Mouse (Mus musculus) liver, embryonic 11.5 days (tissue): ENCODE data around the gene Nrxn1. TPM values are rescaled to one million over a fixed set of nuclear protein-coding genes. Genes with fewer than 3 reads are reported as not detected.

ENCODE experiments used
- ATAC-seq: fragments of 200-750 bp; cut with Nextera tagmentation; replicated peaks from 2 replicates; pipeline ENCODE4 v1.8.0; 2017; ENCODE audit warnings: moderate number of reproducible peaks, mild to moderate bottlenecking, moderate TSS enrichment, moderate library complexity; ENCODE audit not compliant: low FRiP score
- DNase-seq: peaks from one replicate; pipeline ENCODE4 v3.0.0-alpha.2; 2017; ENCODE audit warnings: low spot score
- H3K27ac ChIP-seq: fragments of 300-500 bp; sonication (generic); 2 replicates; pipeline ENCODE4 v1.5.1; 2014; ENCODE audit warnings: mild to moderate bottlenecking, low read depth, low read length, control low read depth
- H3K27me3 ChIP-seq: fragments of 300-500 bp; sonication (generic); replicated peaks from 2 replicates; pipeline ENCODE4 v1.6.1; 2014; ENCODE audit warnings: low read length, mixed read lengths; ENCODE audit not compliant: control insufficient read depth, insufficient read depth
- H3K36me3 ChIP-seq: fragments of 300-500 bp; sonication (generic); 2 replicates; pipeline ENCODE4 v1.6.1; 2014; ENCODE audit warnings: mild to moderate bottlenecking, low read length, moderate library complexity, mixed read lengths; ENCODE audit not compliant: control insufficient read depth, insufficient read depth
- H3K4me1 ChIP-seq: fragments of 300-500 bp; sonication (generic); replicated peaks from 2 replicates; pipeline ENCODE4 v1.6.1; 2014; ENCODE audit warnings: low read length, mixed read lengths; ENCODE audit not compliant: control insufficient read depth, insufficient read depth
- H3K4me2 ChIP-seq: fragments of 300-500 bp; sonication (generic); 2 replicates; pipeline ENCODE4 v1.6.1; 2014; ENCODE audit warnings: mild to moderate bottlenecking, control low read depth, moderate library complexity
- H3K4me3 ChIP-seq: fragments of 300-500 bp; sonication (generic); 2 replicates; pipeline ENCODE4 v1.5.1; 2014; ENCODE audit warnings: low read depth, low read length, control low read depth
- H3K9ac ChIP-seq: fragments of 300-500 bp; sonication (generic); 2 replicates; pipeline ENCODE4 v1.6.1; 2014; ENCODE audit warnings: low read depth, low read length, control low read depth
- H3K9me3 ChIP-seq: fragments of 300-500 bp; sonication (generic); 2 replicates; pipeline ENCODE4 v1.6.1; 2016; ENCODE audit warnings: low read length, inconsistent platforms, mixed read lengths; ENCODE audit not compliant: control insufficient read depth
- WGBS: fragments of 180-500 bp; shearing (Covaris S2); extraction: QIAGEN DNeasy Blood & Tissue Kit; methylation state at CpG from one replicate; pipeline ENCODE4 v1.1.7; 2014; 5-methylcytosine and 5-hydroxymethylcytosine counted together
- polyA plus RNA-seq: library from polyadenylated mRNA; unstranded; fragments of >200 nt; fragmentation: Nextera tagmentation; extraction: Ambion mirVana; gene quantifications from 2 replicates; pipeline ENCODE4 v1.2.1, GENCODE M21; 2014

Gene Nrxn1
- polyA plus RNA-seq, 1 experiment from 2014 or later: 0.70 TPM

DNA sequence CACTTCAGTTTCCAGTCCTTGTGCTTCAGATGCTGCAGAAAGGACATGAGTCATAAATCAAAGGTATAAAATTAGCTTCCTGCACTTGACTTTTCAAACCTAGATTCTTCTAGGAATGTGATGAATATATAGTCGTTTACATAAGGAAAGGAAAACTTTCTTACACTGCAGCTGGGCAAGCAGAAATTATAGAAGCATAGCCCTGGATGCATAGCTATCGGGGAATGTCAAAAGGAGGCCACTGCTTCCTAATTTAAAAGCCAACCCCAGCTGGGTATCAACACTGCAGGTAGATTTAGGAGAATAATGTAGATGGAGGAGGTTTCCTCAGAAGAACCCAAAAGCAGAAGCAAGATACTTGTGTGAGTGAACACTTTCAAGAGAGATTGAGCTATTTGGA, 523.0 kb downstream of the Nrxn1 start:
- Histone ChIP-seq H3K4me2 (no peak overlapping the region), H3K4me3 (no peak overlapping the region), H3K27me3 (no peaks in the 10 kb centered on the region), H3K9ac (no peak overlapping the region), H3K27ac (no peak overlapping the region), H3K36me3 (no peaks in the 10 kb centered on the region), H3K9me3 (no peaks in the 10 kb centered on the region), H3K4me1 (no peaks in the 10 kb centered on the region)
- no peak for DNase-seq
- WGBS: 68% methylated on average over 2 of the region's 2 CpGs
- no peak for ATAC-seq

GRCm38 (mm10) chr17:90565186-90565585, 527.7 kb downstream of the Nrxn1 start:
- WGBS: 88% methylated on average over 2 of the region's 2 CpGs
- Histone ChIP-seq H3K27me3 (no peaks in the 10 kb centered on the region), H3K4me3 (no peak overlapping the region), H3K27ac (no peak overlapping the region), H3K9me3 (no peaks in the 10 kb centered on the region), H3K9ac (no peak overlapping the region), H3K4me2 (no peak overlapping the region), H3K36me3 (no peaks in the 10 kb centered on the region), H3K4me1 (no peaks in the 10 kb centered on the region)
- no peak for DNase-seq
- ATAC-seq: no peak

DNA sequence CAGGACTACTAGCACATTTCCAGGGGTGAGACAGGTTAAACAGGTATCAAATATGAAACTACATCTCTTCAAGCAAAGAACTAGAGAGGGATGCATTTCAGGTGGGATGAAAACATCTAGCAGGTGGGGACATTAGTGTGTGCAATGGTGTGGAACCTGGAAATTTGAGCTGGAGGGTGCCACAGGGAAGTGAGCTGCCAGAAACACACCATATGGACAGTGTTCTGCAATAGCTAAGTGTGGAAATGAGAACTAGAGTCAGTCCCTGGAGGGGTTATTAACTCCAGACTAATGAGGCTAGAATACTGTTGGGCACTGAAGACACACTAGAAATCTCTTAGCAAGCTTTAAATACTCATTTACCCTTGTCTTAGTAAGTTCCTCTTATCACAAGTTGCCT, 536.5 kb downstream of the Nrxn1 start:
- Histone ChIP-seq H3K4me1 (no peaks in the 10 kb centered on the region), H3K9me3 (no peaks in the 10 kb centered on the region), H3K36me3 (no peaks in the 10 kb centered on the region), H3K27ac (no peak overlapping the region), H3K4me3 (no peak overlapping the region), H3K4me2 (no peak overlapping the region), H3K27me3 (no peaks in the 10 kb centered on the region), H3K9ac (no peak overlapping the region)
- ATAC-seq (no peak), DNase-seq (no peak)

DNA sequence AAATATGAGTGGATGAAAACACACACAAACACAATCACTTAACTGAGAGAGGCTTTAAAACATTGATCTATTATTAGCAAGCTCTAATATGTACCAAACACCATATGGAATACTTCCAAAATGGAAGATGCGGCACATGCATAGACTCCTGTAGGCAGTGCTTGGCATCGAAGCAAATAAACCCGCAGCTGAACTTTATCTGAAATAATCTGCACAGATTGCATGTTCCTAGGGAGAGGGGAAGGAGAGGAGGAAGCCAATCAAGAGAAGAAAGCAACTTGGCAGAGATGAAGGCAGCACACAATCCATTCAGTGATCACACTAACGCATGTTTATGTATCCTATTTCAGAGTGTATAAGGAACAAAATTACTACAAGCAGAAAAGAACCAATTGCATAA, 542.5 kb downstream of the Nrxn1 start:
- H3K9ac ChIP-seq: no peak overlapping the region
- WGBS: 84% methylated on average over 4 of the region's 4 CpGs
- DNase-seq (no peak), ATAC-seq (no peak)
- H3K27me3 ChIP-seq: no peaks in the 10 kb centered on the region
- no peaks in the 10 kb centered on the region for H3K4me1 ChIP-seq
- no peak overlapping the region for H3K27ac ChIP-seq
- H3K4me3 ChIP-seq: no peak overlapping the region
- H3K4me2 ChIP-seq: no peak overlapping the region
- H3K9me3 ChIP-seq: no peaks in the 10 kb centered on the region
- H3K36me3 ChIP-seq: no peaks in the 10 kb centered on the region

DNA sequence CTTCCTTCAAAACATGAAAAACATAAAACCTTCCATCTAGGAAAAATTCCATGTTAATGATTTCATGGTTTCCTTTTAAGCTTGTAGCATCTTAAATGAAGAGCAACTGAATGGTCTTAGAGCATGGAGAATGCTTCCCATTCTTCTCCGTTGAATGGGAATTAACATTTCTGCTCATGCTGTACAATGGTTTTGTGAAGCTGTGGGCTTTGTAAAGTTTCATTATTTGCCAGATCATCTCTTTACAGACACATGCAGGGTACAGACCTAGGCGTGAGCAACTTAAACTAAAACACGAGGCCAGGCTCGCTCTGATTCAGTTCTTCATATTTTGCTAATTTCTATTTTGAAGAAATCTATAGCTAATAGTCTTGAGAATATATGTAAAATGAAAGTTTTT, 546.1 kb downstream of the Nrxn1 start:
- no peaks in the 10 kb centered on the region for H3K36me3 ChIP-seq
- no peak overlapping the region for H3K4me3 ChIP-seq
- WGBS: 81% methylated on average over 4 of the region's 4 CpGs

DNA sequence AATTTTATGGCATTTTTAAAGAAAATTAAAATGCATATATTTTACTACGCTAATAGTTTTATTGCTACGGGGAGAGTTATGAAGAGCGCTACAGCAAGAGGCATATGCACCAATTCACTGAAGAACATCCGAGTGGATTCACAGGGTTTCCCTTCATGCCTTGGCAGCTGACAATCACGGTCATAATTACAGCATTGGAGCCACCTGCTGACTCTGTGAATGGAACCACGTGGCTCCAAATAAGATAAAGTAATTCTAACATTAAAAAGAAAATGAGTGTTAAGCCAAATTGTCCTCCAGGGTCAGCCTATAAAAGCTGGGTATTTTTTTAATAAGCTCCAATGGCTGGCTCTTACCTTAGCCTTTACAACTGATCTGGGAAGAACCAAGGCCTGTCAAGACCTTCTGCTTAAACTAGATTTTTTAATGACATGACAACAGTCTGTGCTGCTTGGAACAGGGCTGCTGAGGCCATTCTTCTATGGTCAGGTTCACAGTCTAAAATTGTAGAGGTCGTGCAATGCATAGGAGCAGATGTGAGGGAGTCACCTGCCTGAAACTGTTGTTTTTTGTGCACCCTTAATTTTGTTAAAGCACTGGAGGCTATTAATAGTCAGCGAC, 548.1 kb downstream of the Nrxn1 start:
- H3K27ac ChIP-seq: no peak overlapping the region
- no peak overlapping the region for H3K4me2 ChIP-seq
- no peaks in the 10 kb centered on the region for H3K36me3 ChIP-seq
- WGBS: 65% methylated on average over 8 of the region's 8 CpGs
- no peaks in the 10 kb centered on the region for H3K9me3 ChIP-seq
- no peaks in the 10 kb centered on the region for H3K4me1 ChIP-seq
- H3K27me3 ChIP-seq: no peaks in the 10 kb centered on the region
- H3K9ac ChIP-seq: no peak overlapping the region
- ATAC-seq: no peak
- DNase-seq: no peak
- H3K4me3 ChIP-seq: no peak overlapping the region

More for the DNA sequence above, 546.1 kb downstream of the Nrxn1 start:
- Histone ChIP-seq H3K4me2 (no peak overlapping the region), H3K9me3 (no peaks in the 10 kb centered on the region), H3K27ac (no peak overlapping the region), H3K9ac (no peak overlapping the region), H3K27me3 (no peaks in the 10 kb centered on the region), H3K4me1 (no peaks in the 10 kb centered on the region)
- DNase-seq (no peak), ATAC-seq (no peak)

DNA sequence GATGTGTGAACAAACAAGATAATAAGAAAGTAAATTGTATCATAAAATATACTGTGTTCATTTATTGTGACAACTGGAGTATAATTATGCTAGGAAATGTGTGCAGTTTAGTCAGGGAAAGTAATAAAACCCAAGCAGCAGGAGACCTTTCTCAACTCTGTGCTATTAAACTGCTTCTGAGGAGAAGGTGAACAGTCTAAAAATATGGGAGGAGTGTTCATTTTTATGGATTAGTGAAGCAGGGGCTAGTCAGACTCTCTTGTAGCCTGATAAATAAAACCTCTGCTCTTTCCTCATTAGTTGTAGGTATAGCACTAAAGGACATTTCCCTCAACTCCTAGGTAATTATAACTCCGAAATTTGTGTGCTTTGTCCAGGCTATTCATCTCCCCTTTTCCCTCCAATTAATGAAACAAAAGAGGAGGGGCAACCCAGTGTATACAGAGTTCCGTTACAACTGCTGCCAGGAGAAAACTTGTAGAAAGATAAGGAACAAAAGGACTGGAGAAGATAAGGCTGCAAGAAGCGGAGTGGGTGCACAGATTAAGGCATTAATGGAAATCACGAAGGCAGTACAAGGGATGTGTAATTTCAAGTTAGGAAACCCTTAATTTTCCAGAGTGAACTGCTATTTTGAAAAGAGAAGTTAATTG, 548.8 kb downstream of the Nrxn1 start:
- Histone ChIP-seq H3K4me2 (no peak overlapping the region), H3K9ac (no peak overlapping the region), H3K27me3 (no peaks in the 10 kb centered on the region), H3K4me1 (no peaks in the 10 kb centered on the region), H3K36me3 (no peaks in the 10 kb centered on the region), H3K27ac (no peak overlapping the region), H3K4me3 (no peak overlapping the region), H3K9me3 (no peaks in the 10 kb centered on the region)
- DNase-seq (no peak), ATAC-seq (0 out of 2 replicates have a peak, but pooled peaks have one; percentile 41)
- 23% methylated on average over 4 of the region's 4 CpGs for WGBS

GRCm38 (mm10) chr17:90531443-90531842, 561.4 kb downstream of the Nrxn1 start:
- 95% methylated on average over 2 of the region's 2 CpGs for WGBS
- ATAC-seq (no peak), DNase-seq (no peak)
- Histone ChIP-seq H3K27ac (no peak overlapping the region), H3K9me3 (no peaks in the 10 kb centered on the region), H3K36me3 (no peaks in the 10 kb centered on the region), H3K4me3 (no peak overlapping the region), H3K4me1 (no peaks in the 10 kb centered on the region), H3K27me3 (no peaks in the 10 kb centered on the region), H3K9ac (no peak overlapping the region), H3K4me2 (no peak overlapping the region)

- no peak for ATAC-seq
- DNase-seq: no peak
- no peaks in the 10 kb centered on the region for H3K4me1 ChIP-seq
- no peak overlapping the region for H3K9ac ChIP-seq
- WGBS: 68% methylated on average over 2 of the region's 2 CpGs
- no peak overlapping the region for H3K27ac ChIP-seq
- H3K9me3 ChIP-seq: no peaks in the 10 kb centered on the region
- no peaks in the 10 kb centered on the region for H3K36me3 ChIP-seq
- no peaks in the 10 kb centered on the region for H3K27me3 ChIP-seq
- no peak overlapping the region for H3K4me3 ChIP-seq
- H3K4me2 ChIP-seq: no peak overlapping the region
These were observed 586.8 kb downstream of the Nrxn1 start for GRCm38 (mm10) chr17:90506026-90506425.
